Mouse (Mus musculus): ENCODE results near the gene Rit1.

- TF ChIP-seq POLR2A (IDR thresholded peaks at IDR 0.05; ENCODE audit: low read depth, low read length) (no peak), CTCF (conservative IDR thresholded peaks at IDR 0.05; ENCODE audit: insufficient read depth, insufficient read length, low read depth, low read length) (no peak)
These were observed 19.9 kb downstream of the Rit1 start for GRCm38 (mm10) chr3:88736556-88736955.

Data from kidney, adult 2 months (tissue).